Mouse (Mus musculus) frontal cortex, postnatal 14 days (tissue): Measurements from ENCODE around the gene Hist1h3g.

ENCODE experiments used
- DNase-seq, 2 experiments: peaks; one replicate each; pipeline ENCODE4 v3.0.0; 2022; ENCODE audit warnings: low spot score in 2 of 2

Hist1h3g gene

DNA sequence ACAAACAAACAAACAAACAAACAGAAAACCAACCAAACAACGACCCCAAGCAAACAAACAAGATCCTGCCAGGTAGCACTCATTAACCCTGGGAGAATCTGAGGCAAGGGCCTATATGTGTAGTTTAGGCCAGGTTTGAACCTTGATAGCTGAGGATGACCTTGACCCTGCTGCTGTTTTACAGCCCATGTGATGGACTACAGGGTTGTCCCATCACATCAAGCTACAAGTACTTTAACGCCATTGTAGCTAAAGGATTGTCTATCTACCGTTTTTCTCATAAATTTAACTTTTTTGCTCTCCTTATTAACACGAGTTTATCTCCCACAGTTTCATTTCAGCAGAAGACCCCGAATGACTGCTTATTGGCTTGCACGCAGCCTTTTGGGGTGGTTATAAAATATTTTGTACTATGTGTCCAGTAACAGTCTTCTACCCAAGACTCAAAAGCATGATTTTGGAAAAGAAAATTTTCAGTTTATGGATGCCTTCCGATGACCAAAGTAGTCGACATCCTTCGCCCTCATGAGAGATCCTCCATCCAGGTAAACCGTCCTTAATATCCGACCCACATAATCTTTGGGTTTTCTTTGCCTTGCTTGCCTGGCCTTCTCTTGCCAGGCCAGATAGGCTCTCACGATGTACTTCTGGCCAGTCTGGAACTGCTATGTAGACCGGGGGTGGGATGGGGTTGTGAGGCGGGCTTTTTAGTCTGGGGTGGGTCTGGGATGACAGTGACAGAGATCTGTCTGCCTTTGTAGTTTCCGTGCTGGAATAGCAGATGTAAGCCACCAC is 19.2 kb upstream of the Hist1h3g start:
- DNase-seq: no peak

GRCm38 (mm10) chr13:23516822-23517602 is 18.2 kb upstream of the Hist1h3g start:
- DNase-seq: peak in 1 of 2 experiments; percentile 70

DNA sequence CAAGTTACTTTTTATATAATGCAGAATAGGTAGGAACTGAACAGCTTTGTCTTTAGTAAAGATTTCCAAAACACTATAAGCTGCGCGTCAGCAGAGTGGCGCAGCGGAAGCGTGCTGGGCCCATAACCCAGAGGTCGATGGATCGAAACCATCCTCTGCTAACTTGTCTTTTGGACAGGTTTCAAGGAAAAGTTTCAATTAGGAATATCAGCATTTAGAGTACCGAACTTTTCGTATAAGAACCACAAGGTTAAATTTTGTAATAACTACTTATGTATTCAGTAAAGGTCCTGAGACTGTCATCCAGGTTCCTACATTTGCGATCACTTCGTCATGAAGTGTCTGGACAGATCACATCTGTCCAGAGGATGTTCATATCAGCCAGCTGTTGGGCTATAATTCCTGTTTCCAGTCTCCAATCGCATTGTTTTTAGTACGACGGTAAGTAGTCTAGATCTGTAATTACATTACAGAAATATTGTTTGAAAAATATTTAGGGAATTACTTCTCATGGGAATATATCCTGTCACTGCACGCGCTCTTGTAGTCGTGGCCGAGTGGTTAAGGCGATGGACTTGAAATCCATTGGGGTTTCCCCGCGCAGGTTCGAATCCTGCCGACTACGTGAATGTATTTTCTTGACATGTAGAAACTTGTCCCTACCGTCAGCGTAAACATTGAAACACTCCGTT is 17.5 kb upstream of the Hist1h3g start:
- peak; percentile 83 to 94 for DNase-seq

DNA sequence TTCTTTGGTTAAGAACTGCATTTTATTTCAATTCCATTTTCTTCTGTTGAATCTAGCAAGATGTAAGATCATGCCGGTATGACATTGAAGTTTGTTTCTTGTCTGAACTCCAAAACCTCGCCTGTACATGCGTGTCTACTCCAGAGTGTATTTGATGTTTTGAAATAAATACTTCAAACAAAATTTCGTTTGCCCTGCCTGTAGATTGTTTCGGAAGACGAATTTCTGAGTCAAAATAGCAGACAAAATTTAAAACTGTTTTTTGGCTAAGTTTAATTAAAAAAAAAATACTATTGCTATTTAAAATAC is 17.0 kb upstream of the Hist1h3g start:
- DNase-seq: no peak

- DNase-seq: peak; percentile 50 to 83
Observed at GRCm38 (mm10) chr13:23518885-23519284, 16.3 kb upstream of the Hist1h3g start.

GRCm38 (mm10) chr13:23519416-23519815 is 15.8 kb upstream of the Hist1h3g start:
- peak; percentile 63 to 81 for DNase-seq

GRCm38 (mm10) chr13:23521703-23522102 is 13.5 kb upstream of the Hist1h3g start:
- DNase-seq: peak; percentile 42 to 74

- DNase-seq: no peak
Observed at GRCm38 (mm10) chr13:23523976-23524375, 11.2 kb upstream of the Hist1h3g start.

DNA sequence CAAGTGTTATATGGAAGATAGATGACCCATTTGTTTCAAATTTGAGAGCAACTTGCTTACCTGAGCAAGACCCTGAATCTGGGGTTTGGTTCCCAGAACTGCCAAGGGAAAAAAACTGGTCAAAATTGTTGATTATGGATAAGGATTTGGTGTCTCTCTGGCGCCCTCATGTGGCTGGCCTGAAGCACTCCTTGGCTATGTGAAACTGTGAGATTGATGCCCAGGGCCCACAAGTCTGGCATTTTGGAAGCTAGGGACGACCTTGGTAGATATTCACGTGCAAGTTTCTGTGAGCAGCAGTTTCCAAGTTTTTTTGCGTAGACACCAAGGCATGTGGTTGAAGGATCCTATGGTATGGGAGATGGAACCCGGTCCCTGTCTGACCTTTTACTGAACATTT is 10.6 kb upstream of the Hist1h3g start:
- DNase-seq: peak in 1 of 2 experiments; percentile 50

- DNase-seq: no peak
Observed at GRCm38 (mm10) chr13:23525901-23526300, 9.3 kb upstream of the Hist1h3g start.

GRCm38 (mm10) chr13:23526312-23526711 is 8.9 kb upstream of the Hist1h3g start:
- peak; percentile 85 to 96 for DNase-seq

- no peak for DNase-seq
Observed at GRCm38 (mm10) chr13:23529005-23529404, 6.2 kb upstream of the Hist1h3g start.

DNA sequence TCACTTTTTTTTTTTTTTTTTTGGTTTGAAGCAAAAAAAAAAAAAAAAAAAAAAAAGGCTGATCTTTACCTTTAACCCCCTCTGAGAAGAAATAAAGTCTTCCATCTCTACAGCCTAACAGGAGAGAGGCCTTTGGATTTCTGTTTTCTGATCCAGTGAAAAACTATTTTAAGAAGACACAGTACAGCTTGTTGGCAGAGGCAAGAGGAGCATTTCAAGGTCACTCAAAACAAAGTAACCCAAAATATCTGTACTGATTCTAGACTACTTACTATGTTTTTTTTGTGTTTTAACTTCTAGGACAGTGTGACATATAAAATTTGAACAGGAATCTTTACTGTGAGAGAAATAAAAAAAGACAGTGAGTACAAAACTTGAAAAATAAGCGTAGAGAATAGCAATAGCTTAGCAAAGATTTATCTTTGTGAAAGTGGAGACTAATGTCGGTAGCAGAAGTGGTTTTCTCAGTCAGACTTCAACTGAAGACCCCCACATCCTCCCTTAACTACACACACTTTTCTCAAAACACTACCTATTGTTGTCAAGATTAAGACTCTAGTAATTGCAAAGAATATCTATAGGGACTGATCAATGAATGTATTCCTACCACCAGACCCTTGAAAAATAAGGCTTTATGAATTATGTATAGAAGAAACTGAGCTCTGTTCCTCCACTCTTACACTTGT is 5.6 kb upstream of the Hist1h3g start:
- no peak for DNase-seq

DNA sequence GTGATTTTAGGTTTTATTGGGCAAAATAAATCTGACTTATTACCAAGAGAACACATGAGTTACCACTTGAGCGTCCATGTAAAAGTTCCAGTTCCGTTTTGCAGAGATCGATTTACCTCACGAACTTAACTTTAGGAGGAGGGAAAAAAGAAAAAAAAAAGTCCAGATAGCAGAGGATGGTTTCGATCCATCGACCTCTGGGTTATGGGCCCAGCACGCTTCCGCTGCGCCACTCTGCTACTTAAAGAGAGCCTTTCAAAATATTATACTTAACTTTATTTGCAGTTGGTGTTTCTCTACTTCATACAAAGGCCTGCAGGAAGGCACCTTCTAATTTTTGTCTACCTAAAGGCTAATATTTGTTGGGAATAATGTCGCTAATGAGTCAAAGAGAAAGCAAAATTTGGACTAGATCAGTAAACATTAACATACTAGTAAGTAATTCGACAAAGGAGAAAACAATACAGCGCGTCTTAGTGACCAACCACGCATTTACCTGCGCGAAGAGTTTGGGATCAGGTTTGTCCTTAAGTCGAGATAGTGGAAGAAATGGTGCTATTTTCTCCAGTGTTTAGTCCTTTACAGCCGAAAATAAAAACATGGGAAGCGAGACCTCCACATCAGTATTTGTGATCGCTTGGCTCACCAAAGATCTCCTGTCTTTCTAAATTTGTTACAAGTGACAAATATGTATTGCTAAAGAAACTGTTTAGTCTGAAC is 4.9 kb upstream of the Hist1h3g start:
- DNase-seq: peak; percentile 54 to 76

GRCm38 (mm10) chr13:23530901-23531875 is 4.0 kb upstream of the Hist1h3g start, which contains the start of gene Hist1h4h:
TSS of gene Hist1h4h (plus strand) at chr13:23531050.
- peak; percentile 96 to 97 for DNase-seq

DNA sequence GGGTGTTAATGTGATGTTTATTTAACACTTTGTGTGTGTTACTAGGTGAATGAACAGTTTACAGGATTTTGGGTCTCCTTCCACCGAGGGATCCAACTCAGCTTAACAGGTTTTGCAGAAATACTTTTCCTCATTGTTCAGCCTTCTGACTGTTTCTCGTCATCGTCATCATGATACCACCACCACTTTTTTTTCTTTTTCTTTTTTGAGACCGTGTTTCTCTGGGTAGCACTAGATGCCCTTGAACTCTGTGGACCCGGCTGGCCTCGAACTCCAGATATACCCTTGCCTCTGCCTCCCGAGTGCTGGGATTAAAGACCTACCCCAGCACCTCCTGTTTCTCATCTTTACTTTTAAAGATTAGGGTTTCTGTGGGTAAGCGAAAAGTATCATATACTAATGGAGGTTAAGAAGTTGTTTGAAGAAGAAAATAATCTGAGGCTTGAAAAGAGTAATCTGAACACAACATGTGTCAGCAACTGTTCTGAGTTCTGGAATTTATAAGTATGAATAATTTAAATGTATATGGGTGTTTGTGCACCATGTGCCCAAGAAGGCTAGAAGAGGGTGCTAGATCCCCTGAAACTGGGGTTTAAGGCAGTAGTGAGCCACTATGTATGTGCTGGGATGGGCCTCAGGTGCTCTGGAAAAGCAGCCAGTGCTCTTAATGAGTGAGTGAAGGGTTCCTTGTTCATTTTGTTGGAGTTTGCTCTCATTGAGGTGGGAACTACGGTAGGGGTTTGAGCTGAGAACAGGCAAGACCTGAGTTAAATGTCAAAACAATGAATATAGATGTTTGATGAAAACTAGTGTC is 2.8 kb upstream of the Hist1h3g start:
- no peak for DNase-seq

GRCm38 (mm10) chr13:23533560-23534367 is 1.5 kb upstream of the Hist1h3g start, which contains the start of gene Hist1h2af:
TSS of gene Hist1h2af (plus strand) at chr13:23533906.
- DNase-seq: peak; percentile 54 to 66
